Mouse (Mus musculus) bone marrow, adult 2 months (tissue): ENCODE measurements at regions not wholly inside any gene's neighbourhood (a gene's known extent, or its start where the extent isn't known, plus 50 kb on each side); places are given as distances from the start of the nearest gene placed in this dataset.

ENCODE experiments used
- CTCF ChIP-seq: fragments of 200-500 bp; IDR thresholded peaks from 2 replicates; pipeline ENCODE4 v1.5.1; 2011; ENCODE audit warnings: low read length, control low read depth; ENCODE audit not compliant: control insufficient read depth, insufficient read depth
- POLR2A ChIP-seq: fragments of 200-500 bp; IDR thresholded peaks from 2 replicates; pipeline ENCODE4 v1.6.1; 2011; ENCODE audit warnings: low read depth, mild to moderate bottlenecking, control low read depth, low read length, borderline replicate concordance; ENCODE audit not compliant: control insufficient read depth

DNA sequence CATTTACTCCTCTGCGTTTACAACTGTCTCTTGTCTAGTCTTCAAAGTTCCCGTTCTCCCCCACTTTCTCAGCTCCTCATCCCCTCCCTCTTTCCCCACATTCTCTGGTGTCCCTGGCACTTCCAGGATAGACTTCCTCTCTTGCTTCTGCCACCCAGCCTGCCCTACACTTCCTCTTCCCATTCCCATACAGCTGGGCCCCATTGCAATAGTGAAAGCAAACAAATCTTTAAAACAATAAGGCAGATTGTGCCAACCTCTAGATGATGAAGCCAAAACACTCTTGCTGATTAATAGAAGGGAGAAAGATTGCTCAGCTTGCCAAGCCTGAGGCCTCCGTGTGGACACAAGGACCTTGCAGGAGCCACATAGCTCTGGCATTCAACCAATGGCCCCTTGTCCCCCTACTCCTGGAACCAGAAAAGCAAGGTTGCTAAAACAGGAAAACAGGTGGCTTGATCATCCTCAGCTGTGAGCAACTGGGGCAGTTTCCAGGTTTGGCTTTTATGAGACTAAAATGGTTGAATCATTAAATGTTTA is 267.1 kb upstream of the Dynlrb2 start:
- TF ChIP-seq POLR2A: no peak
- no peak for TF ChIP-seq CTCF
